Mouse (Mus musculus): ENCODE measurements around the gene Cdpf1.

The Cdpf1 gene

GRCm38 (mm10) chr15:85766677-85767076 is 44.8 kb downstream of the Cdpf1 start:
- DNase-seq (ENCODE audit: low spot score in 2 of 2) = no peak

DNA sequence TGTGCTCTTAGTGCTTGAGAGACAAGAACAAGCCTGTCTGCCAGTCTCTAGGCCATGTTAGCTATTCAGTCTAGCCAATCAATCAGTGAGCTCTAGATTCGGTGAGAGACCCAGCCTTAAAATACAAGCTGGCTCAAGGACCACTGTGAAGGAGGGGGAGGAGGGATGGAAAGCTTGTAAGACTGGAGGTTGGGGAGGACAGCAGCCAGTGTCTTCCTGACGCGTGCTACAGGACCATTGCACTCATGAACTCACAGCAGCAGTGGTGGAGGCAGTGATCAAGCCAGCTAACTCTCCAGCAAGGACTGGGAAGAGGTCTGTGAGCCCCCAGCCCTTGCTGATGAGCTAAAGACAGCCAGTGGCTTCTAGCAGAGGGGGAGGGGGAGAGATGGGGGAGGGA is 46.5 kb downstream of the Cdpf1 start:
- no peak for DNase-seq (ENCODE audit: low spot score in 2 of 2)

- no peak for DNase-seq (ENCODE audit: low spot score in 2 of 2)
Observed at GRCm38 (mm10) chr15:85762761-85763160, 48.7 kb downstream of the Cdpf1 start.

DNA sequence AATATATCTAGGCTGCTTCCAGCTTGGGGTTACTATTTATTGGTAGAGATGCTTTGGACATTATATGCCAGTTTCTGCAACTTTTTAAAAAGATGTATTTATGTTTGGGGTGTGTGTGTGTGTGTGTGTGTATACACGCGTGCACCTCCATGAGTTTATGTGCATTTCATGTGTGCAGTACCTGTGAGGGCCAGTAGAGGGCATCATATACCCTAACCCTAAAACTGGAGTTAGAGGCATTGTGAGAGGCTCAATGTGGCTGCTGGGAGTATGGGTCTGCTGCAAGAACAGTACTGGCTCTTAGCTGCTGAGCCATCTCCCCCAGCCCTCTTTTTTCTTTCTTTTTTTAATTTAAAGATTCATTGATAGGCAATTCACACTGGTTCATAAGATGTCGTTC is 53.7 kb downstream of the Cdpf1 start:
- no peak for DNase-seq (ENCODE audit: low spot score in 2 of 2)

All from heart, adult 9 months (tissue).